Mouse (Mus musculus) brain, embryonic 18.5 days (tissue): ENCODE measurements around the gene Rnf166.

ENCODE experiments used
- DNase-seq: peaks from one replicate; pipeline ENCODE4 v3.0.0-alpha.2; 2012; ENCODE audit warnings: low read depth, low spot score

Gene Rnf166

GRCm38 (mm10) chr8:122475580-122476320, at the start of gene Rnf166, which contains the start of gene Ctu2:
Gene Rnf166, minus strand, starts transcription at chr8:122476064.
Gene Ctu2, plus strand, starts transcription at chr8:122476143.
- peak; percentile 75 for DNase-seq

DNA sequence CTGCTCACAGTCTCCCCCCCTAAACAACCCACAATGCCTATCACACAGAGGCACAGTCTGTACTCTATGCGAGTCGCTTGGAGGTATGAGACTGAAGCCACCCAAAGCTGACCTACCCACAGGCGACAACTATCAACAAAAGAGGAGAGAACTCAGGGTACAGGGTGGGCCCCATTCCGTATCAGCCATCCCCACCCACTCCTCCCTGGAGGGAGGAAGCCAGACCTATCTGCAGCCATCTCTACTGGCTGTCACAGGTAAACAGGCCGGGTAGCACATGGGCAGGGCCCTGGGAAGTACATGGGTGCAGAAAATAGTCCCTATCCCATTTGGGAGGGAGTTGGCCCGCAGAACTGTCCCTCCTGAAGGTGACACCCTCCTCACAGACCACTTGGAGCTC, 49.1 kb upstream of the Rnf166 start:
- no peak for DNase-seq

DNA sequence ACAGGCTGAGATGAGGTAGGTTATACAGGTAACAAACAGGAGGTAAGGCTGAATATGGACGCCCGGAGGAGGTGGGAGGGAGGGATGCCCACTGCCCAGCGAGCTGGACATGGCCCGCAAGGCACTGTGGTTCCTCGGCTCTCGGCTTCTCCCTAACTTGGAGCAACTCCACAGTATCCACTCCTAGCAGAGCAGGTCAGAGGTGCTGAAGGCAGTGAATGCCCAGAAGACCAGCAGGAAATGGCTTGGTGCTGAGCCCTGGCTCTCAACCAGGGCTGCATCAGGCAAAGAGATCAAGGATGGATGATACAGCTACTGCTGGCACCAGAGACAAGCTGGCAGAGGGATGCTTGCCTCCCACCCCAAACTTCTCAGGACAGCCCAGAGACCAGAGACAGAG, 48.6 kb upstream of the Rnf166 start:
- no peak for DNase-seq

DNA sequence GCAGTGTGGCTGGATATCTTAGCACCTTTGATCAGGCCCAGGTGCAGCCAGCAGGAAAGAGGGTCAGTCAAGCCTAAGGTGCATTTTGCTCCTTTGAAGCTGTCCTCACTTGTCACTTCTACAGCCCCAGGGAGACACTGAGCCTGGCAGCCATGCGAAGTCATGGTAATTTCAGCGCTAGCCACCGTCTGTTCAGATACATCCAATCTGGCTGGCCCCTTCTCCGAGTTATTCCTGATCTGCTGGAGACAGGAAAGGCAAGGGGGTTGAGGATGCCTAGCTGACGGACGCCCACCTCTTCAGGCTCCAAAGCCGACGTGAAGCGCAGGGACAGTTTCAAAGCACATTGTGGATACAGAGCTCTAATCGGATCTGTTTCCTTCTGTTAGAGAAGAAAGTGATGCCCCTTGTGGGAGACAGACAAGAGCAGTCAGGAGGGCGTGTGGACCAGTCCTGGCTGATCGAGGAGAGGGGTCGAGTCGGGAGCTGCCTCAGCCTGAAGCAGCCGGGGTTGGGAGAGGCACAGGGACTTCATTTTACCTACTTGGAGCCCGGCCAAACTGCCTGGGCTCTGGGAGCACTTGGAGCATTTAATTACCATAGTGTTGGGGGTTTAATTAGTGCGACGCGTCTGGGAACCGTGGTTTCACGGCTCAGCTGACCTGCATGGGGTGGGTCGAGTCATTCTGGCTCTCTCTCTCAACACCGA, 47.9 kb upstream of the Rnf166 start:
- DNase-seq, result no peak

GRCm38 (mm10) chr8:122522796-122523651, 47.2 kb upstream of the Rnf166 start:
- no peak for DNase-seq

GRCm38 (mm10) chr8:122520611-122521010, 44.7 kb upstream of the Rnf166 start:
- DNase-seq, result no peak

DNA sequence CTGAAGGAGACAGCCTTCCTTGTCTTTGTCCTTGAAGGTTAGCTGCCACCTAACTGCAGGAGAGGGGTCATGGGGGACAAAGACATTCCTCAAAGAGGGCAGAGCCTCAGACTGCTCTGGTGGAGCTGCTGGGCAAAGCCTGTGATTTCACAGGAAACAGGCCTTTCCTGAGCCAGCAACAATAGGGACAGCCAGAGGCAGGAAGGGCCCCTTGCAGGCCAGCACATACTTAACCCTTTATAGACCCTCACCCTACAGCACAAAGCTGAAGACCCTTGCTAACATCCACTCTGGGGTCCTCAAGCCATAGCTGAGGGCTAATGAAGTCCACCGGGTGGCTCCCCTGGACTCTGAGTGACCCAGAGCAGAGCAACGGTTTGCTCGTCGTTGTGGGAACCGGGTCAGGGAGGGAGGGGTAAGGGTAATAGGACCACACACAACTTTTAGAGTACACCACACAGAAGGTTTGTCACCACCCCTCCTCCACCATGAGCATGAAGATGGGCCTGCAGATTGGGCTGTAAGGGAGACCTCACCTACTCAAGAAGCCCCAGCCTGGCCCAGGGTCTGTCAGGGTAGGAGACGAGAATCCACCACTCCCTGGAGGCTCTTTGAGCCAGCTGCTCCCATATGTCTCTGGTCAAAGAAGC, 41.8 kb upstream of the Rnf166 start:
- no peak for DNase-seq

DNA sequence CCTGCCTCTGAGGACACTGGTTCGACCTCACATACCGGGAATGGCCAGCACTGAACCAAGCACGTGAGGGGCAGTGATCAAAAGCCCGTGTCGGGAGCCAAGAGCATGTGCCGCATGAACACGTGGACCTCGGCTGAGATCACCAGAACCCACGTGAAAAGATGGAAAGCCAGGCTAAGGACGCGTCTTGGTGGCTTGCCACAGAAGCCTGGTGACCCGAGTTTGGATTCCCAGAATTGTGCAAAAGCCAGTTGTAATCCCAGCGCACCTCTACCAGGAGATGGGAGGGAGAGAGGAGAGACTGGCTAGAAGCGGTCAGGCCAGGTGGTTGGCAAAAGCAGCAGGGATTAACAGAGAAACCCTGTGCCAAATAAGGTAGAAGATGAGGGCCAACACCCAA, 39.8 kb upstream of the Rnf166 start:
- DNase-seq, result no peak

GRCm38 (mm10) chr8:122512392-122512791, 36.5 kb upstream of the Rnf166 start:
- no peak for DNase-seq

GRCm38 (mm10) chr8:122511552-122511951, 35.7 kb upstream of the Rnf166 start:
- DNase-seq, result no peak

- DNase-seq, result no peak
Measured at GRCm38 (mm10) chr8:122500856-122501255, 25.0 kb upstream of the Rnf166 start.

- DNase-seq, result no peak
Measured at GRCm38 (mm10) chr8:122497912-122498311, 22.0 kb upstream of the Rnf166 start.

- no peak for DNase-seq
Measured at GRCm38 (mm10) chr8:122497016-122497734, 21.3 kb upstream of the Rnf166 start.

- DNase-seq, result no peak
Measured at GRCm38 (mm10) chr8:122488387-122488786, 12.5 kb upstream of the Rnf166 start.

- no peak for DNase-seq
Measured at GRCm38 (mm10) chr8:122484831-122485230, 9.0 kb upstream of the Rnf166 start.

DNA sequence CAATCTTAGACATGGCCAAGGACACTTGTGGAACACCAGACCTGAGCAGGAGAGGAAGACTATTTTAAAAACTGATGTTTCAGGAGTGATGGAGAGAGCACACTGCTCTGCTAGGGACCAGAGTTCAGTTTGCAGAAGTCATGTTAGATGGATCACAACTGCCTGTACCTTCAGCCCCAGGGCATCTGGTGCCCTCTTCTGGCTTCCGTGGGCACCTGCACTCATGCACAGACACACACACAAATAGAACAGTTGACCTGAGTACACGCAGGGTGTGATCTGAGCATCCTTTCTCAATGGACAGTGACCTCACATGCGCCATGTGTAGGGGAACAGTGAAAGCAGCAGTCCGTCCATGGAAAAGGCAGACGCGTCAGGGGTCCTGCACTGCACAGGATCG, 8.0 kb upstream of the Rnf166 start:
- DNase-seq, result no peak

DNA sequence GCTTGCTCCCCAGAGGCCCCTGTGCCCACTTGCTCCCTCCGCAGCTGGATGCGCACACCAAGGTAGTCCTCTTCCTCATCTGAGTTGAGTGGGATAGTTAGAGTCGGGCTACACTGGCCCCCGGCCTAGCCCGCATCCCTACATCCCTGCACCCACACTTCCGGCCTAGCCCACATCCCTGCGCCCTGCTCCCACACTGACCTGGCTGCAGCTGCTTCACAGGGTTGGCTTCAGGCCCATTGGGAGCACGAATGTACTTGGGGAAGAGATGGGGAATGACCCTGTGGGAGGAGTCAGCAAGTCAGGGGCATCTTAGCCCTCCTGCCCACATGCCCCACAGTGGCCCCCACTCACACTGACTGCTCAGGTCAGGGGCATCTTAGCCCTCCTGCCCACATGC, 6.6 kb upstream of the Rnf166 start:
- DNase-seq, result no peak

DNA sequence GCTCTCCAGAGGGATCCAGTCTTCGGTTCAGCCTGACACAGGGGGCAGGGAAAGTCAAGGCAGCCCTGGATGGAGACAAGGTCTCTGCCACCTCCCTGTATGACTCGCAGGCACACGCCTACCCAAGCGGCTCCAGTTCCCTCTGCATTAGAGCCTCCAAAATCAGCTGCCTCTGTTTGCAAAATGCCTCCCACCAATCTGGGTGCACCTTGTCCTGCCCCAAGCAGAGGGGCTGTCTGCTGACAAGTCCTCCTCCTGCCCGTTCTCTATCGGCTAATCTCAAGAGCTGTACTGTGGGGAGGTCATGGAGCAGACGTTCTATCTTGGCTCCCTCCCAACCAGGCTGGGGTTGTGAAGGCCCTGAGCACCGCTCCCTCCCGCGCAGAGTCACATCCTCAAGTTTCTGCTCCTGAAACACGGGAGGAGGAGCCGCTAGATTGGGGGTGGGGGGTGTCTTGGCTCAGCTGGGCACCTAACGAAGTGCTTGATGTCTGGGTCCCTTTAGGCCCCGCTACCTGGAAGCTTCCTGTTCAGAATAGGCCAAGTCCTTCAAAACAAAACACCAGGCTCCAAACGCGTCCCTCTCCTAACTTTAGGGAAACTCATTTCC, 808 bp downstream of the Rnf166 start:
- DNase-seq, result no peak

DNA sequence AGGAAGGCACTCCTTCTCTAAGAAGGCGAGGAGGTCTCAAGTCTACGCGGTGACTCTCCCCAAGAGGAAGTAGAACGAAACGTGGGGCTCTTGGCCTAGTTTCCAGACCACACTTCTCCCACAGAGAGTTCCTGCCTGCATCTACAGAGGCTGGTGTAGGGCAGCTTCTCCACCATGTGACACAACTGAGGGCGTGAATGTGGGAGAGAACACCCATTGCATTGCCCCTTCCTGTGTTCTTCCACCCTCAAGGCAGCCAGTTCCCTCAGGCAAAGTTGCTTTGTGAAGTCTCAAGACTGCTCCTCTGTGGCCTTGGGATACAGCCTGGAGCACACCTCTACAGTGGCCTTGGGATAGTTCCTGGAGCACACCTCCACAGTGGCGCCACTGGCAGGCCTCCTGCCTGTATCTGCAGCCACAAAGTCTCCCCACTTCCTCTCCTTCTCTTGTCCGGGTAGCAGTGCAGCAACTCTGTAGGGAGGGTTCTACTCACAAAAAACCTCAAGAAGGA, 1.9 kb downstream of the Rnf166 start:
- no peak for DNase-seq

DNA sequence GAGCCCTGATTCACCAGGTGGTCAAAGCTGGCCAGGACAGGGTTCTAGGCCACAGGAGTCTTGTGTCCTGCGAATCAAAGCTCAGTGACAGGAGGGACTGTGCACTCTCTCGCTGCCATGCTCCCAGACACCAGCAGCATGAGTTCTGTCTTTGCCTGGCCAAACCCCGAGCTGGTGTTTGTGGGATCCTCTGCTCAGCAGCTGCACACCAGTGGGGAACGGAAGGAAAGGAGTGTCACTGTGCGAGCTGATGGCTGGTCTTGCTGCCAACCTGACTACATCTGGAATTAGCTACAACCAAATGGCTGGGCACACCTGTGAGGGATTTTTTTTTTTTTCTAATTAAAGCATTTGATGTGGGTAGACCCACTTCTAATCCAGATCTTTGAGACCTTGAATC, 5.2 kb downstream of the Rnf166 start:
- DNase-seq, result no peak
